Mouse (Mus musculus): Measurements from ENCODE around the gene 1700069L16Rik.

Gene 1700069L16Rik

GRCm38 (mm10) chr5:113648647-113649211 is 75.8 kb downstream of the 1700069L16Rik start:
- DNase-seq (ENCODE audit: extremely low spot score, low read depth, low spot score), result no peak

DNA sequence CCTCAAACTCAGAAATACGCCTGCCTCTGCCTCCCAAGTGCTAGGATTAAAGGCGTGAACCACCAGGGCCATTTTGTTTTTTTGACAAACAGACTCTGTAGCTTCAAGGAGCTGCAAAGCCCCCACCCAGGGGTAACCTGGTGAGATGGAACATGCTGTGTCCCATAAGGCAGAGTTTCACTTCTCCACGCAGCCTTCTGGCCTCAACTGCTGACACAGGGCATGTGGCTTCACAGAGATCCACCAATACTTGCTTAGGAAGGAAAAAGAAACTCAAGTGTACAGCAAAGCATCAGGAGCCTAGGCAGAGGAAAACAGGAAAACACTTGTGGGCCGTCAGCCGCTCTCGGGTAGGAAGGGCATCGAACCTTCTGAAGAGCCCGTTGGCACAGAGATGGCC is 77.4 kb downstream of the 1700069L16Rik start:
- no peak for DNase-seq (ENCODE audit: extremely low spot score, low read depth, low spot score)

DNA sequence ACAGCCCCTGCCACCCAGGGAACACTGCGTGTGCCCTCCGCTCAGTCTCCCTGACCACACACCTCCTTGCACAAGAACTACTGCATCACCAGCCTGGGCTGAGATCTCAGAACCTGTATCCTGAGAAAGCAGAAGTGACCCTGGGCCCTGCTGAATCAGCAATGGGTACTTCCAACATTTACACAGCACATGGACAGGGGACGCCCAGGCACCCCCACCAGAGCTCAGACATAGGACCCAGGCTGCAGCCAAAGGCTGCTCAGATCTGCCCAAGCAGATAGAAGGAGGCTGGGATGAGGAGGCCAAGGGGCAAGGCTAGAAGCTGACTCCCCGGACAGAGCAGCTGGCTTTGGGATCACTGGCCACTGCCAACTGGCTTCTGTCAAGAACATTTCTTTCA is 80.1 kb downstream of the 1700069L16Rik start:
- no peak for DNase-seq (ENCODE audit: extremely low spot score, low read depth, low spot score)

GRCm38 (mm10) chr5:113643107-113643848 is 81.3 kb downstream of the 1700069L16Rik start:
- DNase-seq (ENCODE audit: extremely low spot score, low read depth, low spot score), result no peak
